Mouse (Mus musculus): Measurements from ENCODE around the gene Cacng2. TPM values are rescaled to one million over a fixed set of nuclear protein-coding genes. Genes with fewer than 3 reads are reported as not detected.
A peak's percentile ranks its signal among the peaks of the same experiment; 100 is the strongest.
"Not testable (repeated sequence)": the region's sequence is repeated elsewhere in the genome, so short reads cannot be mapped to it uniquely, and the experiment has no call there.

The Cacng2 gene
- polyA plus RNA-seq, 1 experiment from 2014 or later = not detected

DNA sequence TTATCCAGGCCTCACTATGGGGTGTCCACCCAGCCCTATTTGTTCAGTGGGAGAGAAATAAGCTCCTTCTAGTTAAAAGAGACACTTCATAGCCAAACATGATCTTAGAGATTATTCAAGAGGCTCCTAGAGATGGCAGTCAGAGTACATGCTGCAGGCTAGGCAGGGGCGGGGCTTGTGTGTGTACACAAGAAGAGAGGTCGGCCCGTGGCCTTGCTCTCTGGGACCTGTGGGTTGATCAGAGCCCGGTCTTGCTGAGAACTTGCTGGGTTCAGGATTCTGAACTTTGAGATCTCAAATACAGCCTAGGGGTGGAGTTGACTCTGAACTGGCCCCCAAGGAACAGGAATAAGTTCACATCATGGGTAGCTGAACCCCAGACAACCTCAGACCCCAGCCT is 95.6 kb downstream of the Cacng2 start:
- DNase-seq (ENCODE audit: low spot score) (no peak), ATAC-seq (no peak)
- Histone ChIP-seq H3K9ac (replicated peaks; ENCODE audit: low read depth) (no peak overlapping the region), H3K4me3 (ENCODE audit: low read depth, low read length) (no peak overlapping the region), H3K27ac (ENCODE audit: low read length) (no peak overlapping the region), H3K9me3 (ENCODE audit: low read length) (no peaks in the 10 kb centered on the region), H3K4me2 (replicated peaks; ENCODE audit: low read depth, low read length) (no peak overlapping the region), H3K27me3 (replicated peaks; ENCODE audit: insufficient read depth, low read length) (no peaks in the 10 kb centered on the region), H3K4me1 (ENCODE audit: insufficient read depth, low read depth, low read length) (no peaks in the 10 kb centered on the region), H3K36me3 (ENCODE audit: insufficient read depth, low read length) (no peaks in the 10 kb centered on the region)
- 46% methylated on average over 4 of the region's 4 CpGs for WGBS
- TF ChIP-seq EP300 (IDR thresholded peaks at IDR 0.05) (no peak), CTCF (IDR thresholded peaks at IDR 0.05) (no peak)

GRCm38 (mm10) chr15:78014046-78014445 is 105.8 kb downstream of the Cacng2 start:
- no peak for ATAC-seq
- Histone ChIP-seq H3K4me3 (ENCODE audit: low read depth, low read length) (no peak overlapping the region), H3K36me3 (ENCODE audit: insufficient read depth, low read length) (no peaks in the 10 kb centered on the region), H3K9me3 (ENCODE audit: low read length) (no peaks in the 10 kb centered on the region), H3K4me2 (replicated peaks; ENCODE audit: low read depth, low read length) (no peak overlapping the region), H3K9ac (replicated peaks; ENCODE audit: low read depth) (no peak overlapping the region), H3K4me1 (ENCODE audit: insufficient read depth, low read depth, low read length) (no peaks in the 10 kb centered on the region), H3K27me3 (replicated peaks; ENCODE audit: insufficient read depth, low read length) (no peaks in the 10 kb centered on the region), H3K27ac (ENCODE audit: low read length) (no peak overlapping the region)
- WGBS = 89% methylated on average over 1 of the region's 1 CpGs
- no peak for TF ChIP-seq CTCF (IDR thresholded peaks at IDR 0.05)
- TF ChIP-seq EP300 (IDR thresholded peaks at IDR 0.05) = no peak
- no peak for DNase-seq (ENCODE audit: low spot score)

DNA sequence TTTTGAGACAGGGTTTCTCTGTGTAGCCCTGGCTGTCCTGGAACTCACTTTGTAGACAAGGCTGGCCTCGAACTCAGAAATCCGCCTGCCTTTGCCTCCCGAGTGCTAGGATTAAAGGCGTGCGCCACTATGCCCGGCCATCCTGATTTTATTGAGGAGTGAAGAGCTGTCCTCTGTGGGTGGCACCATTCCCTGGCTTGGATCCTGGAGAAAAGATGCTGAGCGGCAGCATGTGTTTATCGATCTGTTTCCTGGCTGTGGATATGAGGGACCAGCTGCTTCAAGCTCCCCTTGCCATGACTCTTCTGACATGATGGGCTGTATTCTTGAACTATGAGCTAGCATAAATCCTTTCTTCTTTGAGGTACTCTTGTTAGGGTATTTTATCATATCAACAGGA is 111.6 kb downstream of the Cacng2 start:
- H3K27ac ChIP-seq (ENCODE audit: low read length); H3K9me3 ChIP-seq (ENCODE audit: low read length); DNase-seq (ENCODE audit: low spot score); H3K36me3 ChIP-seq (ENCODE audit: insufficient read depth, low read length); H3K4me2 ChIP-seq (replicated peaks; ENCODE audit: low read depth, low read length); H3K9ac ChIP-seq (replicated peaks; ENCODE audit: low read depth); H3K27me3 ChIP-seq (replicated peaks; ENCODE audit: insufficient read depth, low read length); H3K4me1 ChIP-seq (ENCODE audit: insufficient read depth, low read depth, low read length); H3K4me3 ChIP-seq (ENCODE audit: low read depth, low read length); ATAC-seq: not testable (repeated sequence)
- WGBS = 80% methylated on average over 8 of the region's 8 CpGs

GRCm38 (mm10) chr15:78003929-78004328 is 115.9 kb downstream of the Cacng2 start:
- DNase-seq (ENCODE audit: low spot score) (peak; percentile 32), ATAC-seq (peak; percentile 57; the same call in 1 of the 2 replicates)
- H3K4me1 ChIP-seq (ENCODE audit: insufficient read depth, low read depth, low read length) = no peaks in the 10 kb centered on the region
- H3K4me3 ChIP-seq (ENCODE audit: low read depth, low read length) = no peak overlapping the region
- H3K36me3 ChIP-seq (ENCODE audit: insufficient read depth, low read length) = no peaks in the 10 kb centered on the region
- H3K4me2 ChIP-seq (replicated peaks; ENCODE audit: low read depth, low read length) = no peak overlapping the region
- TF ChIP-seq EP300 (IDR thresholded peaks at IDR 0.05) = no peak
- no peak for TF ChIP-seq CTCF (IDR thresholded peaks at IDR 0.05)
- H3K27ac ChIP-seq (ENCODE audit: low read length) = no peak overlapping the region
- 22% methylated on average over 9 of the region's 9 CpGs for WGBS
- no peak overlapping the region for H3K9ac ChIP-seq (replicated peaks; ENCODE audit: low read depth)
- no peaks in the 10 kb centered on the region for H3K27me3 ChIP-seq (replicated peaks; ENCODE audit: insufficient read depth, low read length)
- H3K9me3 ChIP-seq (ENCODE audit: low read length) = no peaks in the 10 kb centered on the region

GRCm38 (mm10) chr15:78001400-78001799 is 118.4 kb downstream of the Cacng2 start:
- Histone ChIP-seq H3K27ac (ENCODE audit: low read length) (no peak overlapping the region), H3K4me3 (ENCODE audit: low read depth, low read length) (no peak overlapping the region), H3K9me3 (ENCODE audit: low read length) (no peaks in the 10 kb centered on the region), H3K27me3 (replicated peaks; ENCODE audit: insufficient read depth, low read length) (no peaks in the 10 kb centered on the region), H3K36me3 (ENCODE audit: insufficient read depth, low read length) (no peaks in the 10 kb centered on the region), H3K9ac (replicated peaks; ENCODE audit: low read depth) (no peak overlapping the region), H3K4me2 (replicated peaks; ENCODE audit: low read depth, low read length) (no peak overlapping the region), H3K4me1 (ENCODE audit: insufficient read depth, low read depth, low read length) (no peaks in the 10 kb centered on the region)
- TF ChIP-seq CTCF (IDR thresholded peaks at IDR 0.05) = no peak
- TF ChIP-seq EP300 (IDR thresholded peaks at IDR 0.05) = no peak
- WGBS = 29% methylated on average over 5 of the region's 5 CpGs
- DNase-seq (ENCODE audit: low spot score) (no peak), ATAC-seq (no peak)

DNA sequence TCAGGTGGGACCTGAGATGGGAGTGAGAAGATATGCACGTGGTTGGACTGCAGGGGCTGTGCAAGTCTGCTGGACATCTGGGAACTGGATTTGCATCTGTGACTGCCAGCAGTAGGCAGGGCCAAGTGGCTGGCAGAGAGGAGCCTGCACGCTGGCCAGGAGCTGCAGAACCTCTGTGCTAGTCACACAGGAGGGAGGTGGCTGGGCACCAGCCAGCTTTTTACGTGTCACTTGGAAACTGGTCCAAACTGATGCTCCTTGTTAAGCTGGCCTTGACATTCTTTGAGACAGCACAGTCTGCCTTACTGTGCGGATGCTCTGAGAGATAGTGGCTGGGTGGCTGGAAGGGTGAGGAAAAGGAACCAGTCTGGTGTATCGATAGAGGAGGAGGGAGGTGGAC is 131.3 kb downstream of the Cacng2 start:
- no peak for TF ChIP-seq EP300 (IDR thresholded peaks at IDR 0.05)
- no peak overlapping the region for H3K27ac ChIP-seq (ENCODE audit: low read length)
- H3K36me3 ChIP-seq (ENCODE audit: insufficient read depth, low read length) = no peaks in the 10 kb centered on the region
- no peak overlapping the region for H3K4me3 ChIP-seq (ENCODE audit: low read depth, low read length)
- 58% methylated on average over 5 of the region's 5 CpGs for WGBS
- H3K27me3 ChIP-seq (replicated peaks; ENCODE audit: insufficient read depth, low read length) = no peaks in the 10 kb centered on the region
- H3K4me2 ChIP-seq (replicated peaks; ENCODE audit: low read depth, low read length) = no peak overlapping the region
- no peaks in the 10 kb centered on the region for H3K4me1 ChIP-seq (ENCODE audit: insufficient read depth, low read depth, low read length)
- ATAC-seq (no peak), DNase-seq (ENCODE audit: low spot score) (no peak)
- H3K9ac ChIP-seq (replicated peaks; ENCODE audit: low read depth) = no peak overlapping the region
- no peaks in the 10 kb centered on the region for H3K9me3 ChIP-seq (ENCODE audit: low read length)

GRCm38 (mm10) chr15:77983391-77983790 is 136.4 kb downstream of the Cacng2 start:
- DNase-seq (ENCODE audit: low spot score) = no peak
- Histone ChIP-seq H3K36me3 (ENCODE audit: insufficient read depth, low read length) (no peaks in the 10 kb centered on the region), H3K4me2 (replicated peaks; ENCODE audit: low read depth, low read length) (no peak overlapping the region), H3K9ac (replicated peaks; ENCODE audit: low read depth) (no peak overlapping the region), H3K4me3 (ENCODE audit: low read depth, low read length) (no peak overlapping the region), H3K4me1 (ENCODE audit: insufficient read depth, low read depth, low read length) (no peaks in the 10 kb centered on the region), H3K9me3 (ENCODE audit: low read length) (no peaks in the 10 kb centered on the region), H3K27me3 (replicated peaks; ENCODE audit: insufficient read depth, low read length) (no peaks in the 10 kb centered on the region), H3K27ac (ENCODE audit: low read length) (no peak overlapping the region)
- no peak for TF ChIP-seq CTCF (IDR thresholded peaks at IDR 0.05)
- no peak for TF ChIP-seq EP300 (IDR thresholded peaks at IDR 0.05)
- ATAC-seq = no peak
- WGBS = 19% methylated on average over 3 of the region's 3 CpGs
